Mouse (Mus musculus) testis, adult 2 months (tissue): Measurements from ENCODE around the gene Frs2. TPM values are rescaled to one million over a fixed set of nuclear protein-coding genes. Genes with fewer than 3 reads are reported as not detected.

ENCODE experiments used
- H3K27ac ChIP-seq: fragments of 200-500 bp; 2 replicates; pipeline ENCODE4 v1.5.1; 2012; ENCODE audit warnings: low read depth, low read length; ENCODE audit not compliant: control insufficient read depth, insufficient read depth
- H3K27me3 ChIP-seq: fragments of 200-500 bp; 2 replicates; pipeline ENCODE4 v1.6.1; 2012; ENCODE audit warnings: mild to moderate bottlenecking, low read length, moderate library complexity; ENCODE audit not compliant: control insufficient read depth, insufficient read depth
- H3K36me3 ChIP-seq: fragments of 200-500 bp; 2 replicates; pipeline ENCODE4 v1.6.1; 2012; ENCODE audit warnings: mild to moderate bottlenecking, low read length; ENCODE audit not compliant: control insufficient read depth, insufficient read depth
- H3K4me1 ChIP-seq: fragments of 200-500 bp; 2 replicates; pipeline ENCODE4 v1.6.1; 2012; ENCODE audit warnings: low read length; ENCODE audit not compliant: control insufficient read depth, insufficient read depth
- H3K4me3 ChIP-seq: fragments of 200-500 bp; 2 replicates; pipeline ENCODE4 v1.5.1; 2012; ENCODE audit warnings: low read depth, mild to moderate bottlenecking, low read length, moderate library complexity, mixed read lengths; ENCODE audit not compliant: control insufficient read depth
- CTCF ChIP-seq: fragments of 200-500 bp; IDR thresholded peaks from 2 replicates; pipeline ENCODE4 v1.5.1; 2012; ENCODE audit warnings: low read depth, mild to moderate bottlenecking, inconsistent platforms, low read length, moderate library complexity; ENCODE audit not compliant: control insufficient read depth, insufficient read depth, insufficient replicate concordance
- POLR2A ChIP-seq: fragments of 200-500 bp; IDR thresholded peaks from 2 replicates; pipeline ENCODE4 v1.6.1; 2012; ENCODE audit warnings: low read depth, mild to moderate bottlenecking, inconsistent platforms, low read length, moderate library complexity; ENCODE audit not compliant: control insufficient read depth
- polyA plus RNA-seq: library from polyadenylated mRNA; depleted of rRNA; stranded (reverse); fragments of >200 nt; gene quantifications from 2 replicates; pipeline ENCODE4 v1.2.3, GENCODE M21; 2012

Gene Frs2
- polyA plus RNA-seq, 1 experiment, result 10.3 TPM

DNA sequence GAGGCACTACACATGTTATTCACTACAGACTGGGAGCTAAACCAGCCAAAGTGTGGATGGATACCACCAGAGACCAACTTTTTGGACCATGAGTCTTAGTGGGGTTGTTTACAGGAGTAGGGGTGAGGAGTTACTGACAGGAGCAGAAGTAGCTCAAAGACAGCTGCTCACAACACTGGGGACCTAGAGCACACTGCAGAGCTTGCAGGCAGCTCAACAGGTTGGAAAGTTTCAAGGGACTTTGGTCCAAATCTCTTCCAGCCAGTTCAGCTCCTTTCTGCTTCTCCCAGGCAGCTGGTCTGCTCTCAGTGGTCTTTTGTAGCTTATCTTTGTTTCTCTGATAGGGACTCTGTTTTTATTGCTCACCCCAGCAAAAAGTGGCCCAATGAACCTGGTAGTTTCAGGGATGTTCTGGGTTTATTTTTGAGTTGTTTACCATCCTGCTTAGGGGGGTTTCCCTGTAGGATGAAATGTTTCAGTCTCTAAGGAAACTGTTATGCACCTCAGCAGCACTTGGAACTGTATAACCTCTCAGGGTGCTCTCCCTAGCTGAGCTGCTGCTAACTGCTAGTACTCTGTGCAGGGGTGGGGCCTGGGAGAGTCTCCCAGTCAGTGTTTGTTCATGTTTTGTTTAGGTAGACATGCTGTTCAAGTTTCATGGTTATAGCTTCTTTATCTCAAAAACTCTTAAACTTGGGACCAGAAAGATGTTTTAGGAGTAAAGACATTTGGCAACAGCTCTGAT lies 44.3 kb downstream of the Frs2 start:
- Histone ChIP-seq H3K4me3 (no peak overlapping the region), H3K4me1 (no peaks in the 10 kb centered on the region), H3K27me3 (no peaks in the 10 kb centered on the region), H3K27ac (no peak overlapping the region; the same call in 1 of the 2 replicates), H3K36me3 (no peaks in the 10 kb centered on the region)
- no peak for TF ChIP-seq CTCF
- no peak for TF ChIP-seq POLR2A

DNA sequence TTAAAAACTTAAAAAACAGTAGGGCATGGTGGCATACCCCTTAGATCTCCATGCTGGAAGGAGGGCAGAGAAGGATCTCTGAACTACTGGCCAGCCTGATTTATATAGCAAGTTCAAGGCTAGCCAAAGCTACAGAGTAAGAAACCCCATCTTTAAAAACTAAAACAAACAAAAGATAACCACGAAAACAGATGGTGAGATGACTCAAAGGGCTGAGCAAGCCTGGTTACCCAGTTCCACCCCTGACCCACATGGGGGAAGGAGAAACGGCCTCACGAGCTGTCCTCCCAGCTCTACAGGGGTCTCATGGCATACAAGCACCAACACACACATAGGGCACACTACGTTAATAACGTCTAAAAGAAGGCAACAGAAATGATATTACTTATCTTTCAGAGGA lies 48.2 kb downstream of the Frs2 start:
- no peaks in the 10 kb centered on the region for H3K4me1 ChIP-seq
- TF ChIP-seq POLR2A (no peak), CTCF (no peak)
- H3K4me3 ChIP-seq, result no peak overlapping the region
- no peak overlapping the region for H3K27ac ChIP-seq
- no peaks in the 10 kb centered on the region for H3K36me3 ChIP-seq
- H3K27me3 ChIP-seq, result no peaks in the 10 kb centered on the region

DNA sequence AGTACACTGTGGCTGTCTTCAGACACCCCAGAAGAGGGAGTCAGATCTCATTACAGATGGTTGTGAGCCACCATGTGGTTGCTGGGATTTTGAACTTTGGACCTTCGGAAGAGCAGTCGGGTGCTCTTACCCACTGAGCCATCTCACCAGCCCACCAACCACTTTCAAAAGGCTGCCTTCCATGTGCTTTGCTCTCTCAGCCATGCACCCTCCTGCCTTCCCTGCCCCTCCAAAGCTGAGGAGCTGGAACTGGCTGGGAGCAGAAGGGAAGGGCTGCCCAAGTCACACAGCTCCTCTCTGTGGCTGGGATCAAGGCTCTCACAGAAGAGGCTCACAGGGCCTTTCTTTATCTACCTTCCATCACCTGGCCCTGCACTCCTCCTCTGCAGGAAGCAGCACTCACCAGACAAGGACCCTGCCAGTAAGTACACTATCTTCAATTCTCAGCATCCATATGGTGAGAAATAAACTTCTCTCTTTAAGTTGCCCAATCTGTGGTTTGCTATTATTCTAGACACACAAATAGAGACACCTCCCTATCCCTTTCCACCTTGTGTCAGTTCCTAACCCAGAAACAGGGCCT lies 51.1 kb downstream of the Frs2 start:
- no peak overlapping the region for H3K27ac ChIP-seq
- no peak overlapping the region for H3K4me3 ChIP-seq
- H3K4me1 ChIP-seq, result no peaks in the 10 kb centered on the region
- no peaks in the 10 kb centered on the region for H3K27me3 ChIP-seq
- TF ChIP-seq CTCF (no peak), POLR2A (no peak)
- H3K36me3 ChIP-seq, result no peaks in the 10 kb centered on the region; the same call in 1 of the 2 replicates

DNA sequence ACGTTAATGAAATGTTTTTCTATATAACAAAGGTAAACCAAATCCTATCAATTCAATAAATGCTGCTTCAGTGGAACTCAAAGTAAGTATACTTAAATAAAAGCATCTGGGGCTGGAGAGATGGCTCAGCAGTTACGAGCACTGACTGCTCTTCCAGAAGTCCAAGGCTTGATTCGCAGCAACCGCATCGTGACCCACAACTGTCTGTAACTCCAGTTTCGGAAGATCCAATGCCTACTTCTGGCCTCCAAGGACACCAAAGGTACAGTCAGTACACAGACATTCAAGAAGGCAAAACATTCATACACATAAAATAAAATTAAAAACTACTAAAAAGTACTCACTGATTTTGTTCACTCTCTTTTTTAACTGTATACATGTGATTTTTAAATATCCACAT lies 52.2 kb downstream of the Frs2 start:
- no peak overlapping the region for H3K27ac ChIP-seq
- no peaks in the 10 kb centered on the region; the same call in 1 of the 2 replicates for H3K36me3 ChIP-seq
- no peak overlapping the region for H3K4me3 ChIP-seq
- TF ChIP-seq CTCF (no peak), POLR2A (no peak)
- no peaks in the 10 kb centered on the region; the same call in 1 of the 2 replicates for H3K4me1 ChIP-seq
- H3K27me3 ChIP-seq, result no peaks in the 10 kb centered on the region

DNA sequence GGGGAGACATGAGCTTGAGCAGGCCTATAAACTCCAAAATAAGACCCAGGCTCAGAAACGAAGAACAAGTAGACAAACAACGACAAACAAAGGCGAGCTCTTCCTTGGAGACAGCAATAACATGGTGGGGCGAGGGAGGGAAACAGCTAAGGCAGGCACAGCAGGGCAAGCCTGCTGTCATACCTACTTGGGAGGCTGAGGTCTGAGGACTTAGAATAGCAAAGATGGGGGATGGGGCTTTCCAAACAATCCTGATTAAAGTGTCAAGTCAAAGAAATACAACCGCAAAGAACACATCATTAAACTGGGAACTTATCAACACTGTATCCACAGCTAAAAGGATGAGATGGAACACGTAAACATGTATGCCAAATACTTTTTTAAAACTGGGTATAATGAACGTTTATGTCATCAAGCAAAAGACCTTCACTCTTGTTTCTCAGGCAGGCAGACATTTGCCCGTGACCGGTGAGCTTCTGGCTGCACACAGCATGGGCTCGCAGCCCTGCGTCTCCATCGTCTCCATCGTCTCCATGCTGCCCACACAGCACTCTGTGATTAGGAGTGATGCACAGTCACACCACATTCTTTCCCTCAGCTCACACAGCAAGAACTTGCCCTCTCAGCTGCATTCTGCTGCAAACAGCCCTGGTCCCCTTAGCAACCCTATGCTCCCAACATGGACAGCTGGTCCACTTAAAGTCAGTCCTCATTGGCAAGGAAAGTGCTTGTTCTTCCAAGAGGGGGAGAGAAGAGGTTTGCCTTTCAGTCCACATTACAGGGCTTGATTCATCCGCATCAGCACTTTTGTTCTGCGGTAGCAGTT lies 53.6 kb downstream of the Frs2 start:
- Histone ChIP-seq H3K36me3 (no peaks in the 10 kb centered on the region; the same call in 1 of the 2 replicates), H3K4me3 (no peak overlapping the region), H3K27ac (no peak overlapping the region), H3K27me3 (no peaks in the 10 kb centered on the region), H3K4me1 (no peaks in the 10 kb centered on the region; the same call in 1 of the 2 replicates)
- TF ChIP-seq CTCF, result no peak
- TF ChIP-seq POLR2A, result no peak

DNA sequence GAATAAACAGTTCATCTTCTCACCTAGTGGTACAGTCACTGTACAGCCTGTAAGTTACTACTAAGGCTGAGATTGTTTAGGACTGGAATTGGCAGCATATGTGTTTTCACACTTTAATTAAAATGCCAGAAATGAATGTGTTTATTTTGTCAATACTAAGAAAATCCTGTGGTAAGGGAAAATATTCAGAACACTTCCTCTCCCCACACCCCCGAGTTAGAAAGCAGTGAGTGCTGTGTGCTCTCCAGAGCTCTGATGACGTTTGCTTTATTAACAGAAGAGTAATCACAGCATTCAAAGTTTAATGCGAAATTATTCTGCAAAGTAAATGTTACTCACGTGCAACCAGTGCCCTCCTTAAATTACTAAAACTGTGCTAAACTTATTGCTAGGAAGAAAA lies 58.7 kb downstream of the Frs2 start:
- no peaks in the 10 kb centered on the region; the same call in 1 of the 2 replicates for H3K4me1 ChIP-seq
- no peaks in the 10 kb centered on the region for H3K27me3 ChIP-seq
- TF ChIP-seq POLR2A (no peak), CTCF (no peak)
- H3K4me3 ChIP-seq, result no peak overlapping the region
- no peak overlapping the region for H3K27ac ChIP-seq
- H3K36me3 ChIP-seq, result no peaks in the 10 kb centered on the region; the same call in 1 of the 2 replicates

DNA sequence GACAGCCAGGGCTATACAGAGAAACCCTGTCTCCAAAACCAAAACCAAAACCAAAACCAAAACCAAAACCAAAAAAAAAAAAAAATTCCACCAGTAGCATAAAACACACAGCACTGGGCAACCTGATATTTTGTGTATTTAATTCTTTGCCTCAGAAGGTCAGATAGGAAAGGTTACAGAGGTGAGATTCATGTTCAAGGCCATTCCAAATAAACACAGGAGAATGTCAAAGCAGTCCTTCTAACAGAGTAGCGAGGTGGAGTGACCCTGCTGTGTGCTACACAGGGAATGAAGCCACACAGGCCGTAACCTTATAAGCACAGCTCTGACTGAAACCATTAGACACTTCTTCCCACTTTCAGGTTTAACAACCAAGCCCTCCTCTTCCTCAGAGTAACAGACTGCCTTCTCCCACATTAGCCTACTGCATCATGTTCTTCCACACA lies 66.4 kb downstream of the Frs2 start:
- H3K27ac ChIP-seq, result no peak overlapping the region
- TF ChIP-seq POLR2A (no peak), CTCF (no peak)
- no peak overlapping the region for H3K4me3 ChIP-seq
- no peaks in the 10 kb centered on the region for H3K27me3 ChIP-seq
- no peaks in the 10 kb centered on the region; the same call in 1 of the 2 replicates for H3K36me3 ChIP-seq
- H3K4me1 ChIP-seq, result no peaks in the 10 kb centered on the region
